ENCODE assay signal across 12 mouse cellular contexts in the genomic region with DNA sequence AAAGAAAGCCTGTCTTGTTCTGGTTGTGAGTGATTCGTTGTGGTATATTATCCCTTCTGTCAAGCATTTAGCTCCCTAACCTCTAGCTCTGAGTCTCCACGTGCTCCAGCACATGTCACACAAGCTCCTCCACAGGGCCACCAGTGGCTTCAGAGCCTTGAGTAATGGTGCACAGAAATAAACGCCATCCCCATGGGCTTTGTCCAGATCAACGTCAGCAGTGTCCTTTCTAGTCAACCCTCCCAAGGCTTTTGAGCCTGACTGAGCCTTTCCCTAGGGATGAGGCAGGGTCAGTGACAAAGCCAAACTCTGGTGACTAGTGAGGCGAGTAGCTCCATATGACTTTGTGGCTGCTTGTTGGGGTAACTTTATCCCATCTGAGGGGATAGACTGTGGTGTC.
DNase-seq lines count a peak whose midpoint lies in the region.
"Had no signal": no experiment of that assay in that cellular context is flagged by ENCODE, and none has a peak within 500 bp of the region (broad histone marks: within the 10 kb centered on the region; RNA-seq: fewer than 3 reads in every experiment).

No protein-coding gene starts in this region.

- DNase-seq in gastrocnemius, postnatal 25 days, result peak; percentile 32
- no peak for DNase-seq in gastrocnemius, postnatal 14 days
- peak; percentile 43 for DNase-seq in heart, adult 8-10 months (ENCODE audit: low spot score)
- DNase-seq in heart, postnatal 25 days (ENCODE audit: low spot score), result no peak
- peak; percentile 14 for DNase-seq in kidney, adult 9 months
- DNase-seq in kidney, adult 18-20 months, result no peak
- no peak for DNase-seq in thymus, postnatal 36 days
- DNase-seq: adrenal gland, postnatal 25 days; cerebellum, adult 2 months; cerebellum, postnatal 10 days; forebrain, postnatal 0 days; kidney, adult 11 months had no signal

- intact Hi-C loops in gastrocnemius, postnatal 14 days (cut with DNase I; ENCODE audit: low total_unique reads), result no loop called here
- intact Hi-C loops in heart, postnatal 25 days (cut with DNase I), result no loop called here

Comparison
In these comparisons a context has a peak if more than half of its experiments do, and no peak if none do; other contexts are left out.
1. DNase-seq: peak in gastrocnemius, postnatal 25 days (single experiment), heart, adult 8-10 months (single experiment) and kidney, adult 9 months (single experiment); none in gastrocnemius, postnatal 14 days (single experiment), heart, postnatal 25 days (single experiment), kidney, adult 18-20 months (single experiment) and thymus, postnatal 36 days (0 of 2).